Mouse (Mus musculus) gastrocnemius, postnatal 14 days (tissue): ENCODE measurements around the gene Sema3a. TPM values are rescaled to one million over a fixed set of nuclear protein-coding genes. Genes with fewer than 3 reads are reported as not detected.

ENCODE experiments used
- DNase-seq: peaks from one replicate; pipeline ENCODE4 v3.0.0; 2021; ENCODE audit warnings: mixed read lengths
- intact Hi-C: fragments of 180-260 bp; cut with DNase I; formaldehyde crosslinking; loops from one replicate; pipeline ENCODE4 v1.15.1; 2025; ENCODE audit warnings: low total_unique reads
- total RNA-seq, 2 experiments: library from RNA; stranded (reverse); gene quantifications; 2 replicates each; pipeline ENCODE4 v1.2.3; 2021

Sema3a gene
- total RNA-seq, 2 experiments from 2014 or later: 3.7 to 4.7 TPM

GRCm38 (mm10) chr5:13313977-13314376 is 188.8 kb downstream of the Sema3a start:
- DNase-seq: no peak
- intact Hi-C loops: no loop called here

- intact Hi-C loops: no loop called here
- no peak for DNase-seq
These were observed 193.7 kb downstream of the Sema3a start for GRCm38 (mm10) chr5:13318728-13319429.

GRCm38 (mm10) chr5:13320138-13320537 is 194.9 kb downstream of the Sema3a start:
- intact Hi-C loops: no loop called here
- no peak for DNase-seq

GRCm38 (mm10) chr5:13327281-13327680 is 202.1 kb downstream of the Sema3a start:
- intact Hi-C loops: no loop called here
- no peak for DNase-seq

- no peak for DNase-seq
- intact Hi-C loops: no loop called here
These were observed 206.2 kb downstream of the Sema3a start for GRCm38 (mm10) chr5:13331412-13331811.

- intact Hi-C loops: no loop called here
- no peak for DNase-seq
These were observed 212.5 kb downstream of the Sema3a start for GRCm38 (mm10) chr5:13337665-13338064.

GRCm38 (mm10) chr5:13347068-13347467 is 221.9 kb downstream of the Sema3a start:
- intact Hi-C loops: no loop called here
- no peak for DNase-seq

GRCm38 (mm10) chr5:13351611-13352010 is 226.4 kb downstream of the Sema3a start:
- DNase-seq: no peak
- intact Hi-C loops: no loop called here

- no peak for DNase-seq
- intact Hi-C loops: no loop called here
These were observed 227.8 kb downstream of the Sema3a start for GRCm38 (mm10) chr5:13352995-13353394.

GRCm38 (mm10) chr5:13353539-13353938 is 228.3 kb downstream of the Sema3a start:
- intact Hi-C loops: no loop called here
- DNase-seq: no peak

GRCm38 (mm10) chr5:13354913-13355312 is 229.7 kb downstream of the Sema3a start:
- intact Hi-C loops: no loop called here
- no peak for DNase-seq

GRCm38 (mm10) chr5:13358770-13359169 is 233.6 kb downstream of the Sema3a start:
- DNase-seq: no peak
- intact Hi-C loops: no loop called here

- DNase-seq: no peak
- intact Hi-C loops: no loop called here
These were observed 235.5 kb downstream of the Sema3a start for GRCm38 (mm10) chr5:13360711-13361110.

GRCm38 (mm10) chr5:13365108-13365507 is 239.9 kb downstream of the Sema3a start:
- intact Hi-C loops: no loop called here
- no peak for DNase-seq

- intact Hi-C loops: no loop called here
- no peak for DNase-seq
These were observed 254.0 kb downstream of the Sema3a start for GRCm38 (mm10) chr5:13379223-13379622.

GRCm38 (mm10) chr5:13384047-13384446 is 258.8 kb downstream of the Sema3a start:
- no peak for DNase-seq
- intact Hi-C loops: no loop called here

GRCm38 (mm10) chr5:13384714-13385113 is 259.5 kb downstream of the Sema3a start:
- no peak for DNase-seq
- intact Hi-C loops: no loop called here

GRCm38 (mm10) chr5:13386603-13387002 is 261.4 kb downstream of the Sema3a start:
- no peak for DNase-seq
- intact Hi-C loops: no loop called here

GRCm38 (mm10) chr5:13387679-13388078 is 262.5 kb downstream of the Sema3a start:
- DNase-seq: no peak
- intact Hi-C loops: no loop called here

GRCm38 (mm10) chr5:13389995-13390394 is 264.8 kb downstream of the Sema3a start:
- intact Hi-C loops: no loop called here
- no peak for DNase-seq

- intact Hi-C loops: loop anchor here (10.0 kb wide), 1 partner anchor 179 kb away; no protein-coding TSS in a partner anchor
- DNase-seq: no peak
These were observed 280.2 kb downstream of the Sema3a start for GRCm38 (mm10) chr5:13405432-13405831.

GRCm38 (mm10) chr5:13406131-13406530 is 280.9 kb downstream of the Sema3a start:
- no peak for DNase-seq
- intact Hi-C loops: loop anchor here (10.0 kb wide), 1 partner anchor 179 kb away; no protein-coding TSS in a partner anchor
